Mouse (Mus musculus) stomach, postnatal 0 days (tissue): Measurements from ENCODE around the gene Cxcl15. TPM values are rescaled to one million over a fixed set of nuclear protein-coding genes. Genes with fewer than 3 reads are reported as not detected.

Experiments used
- ATAC-seq: fragments of 200-750 bp; cut with Nextera tagmentation; 2 replicates; pipeline ENCODE4 v1.8.0; 2017; ENCODE audit not compliant: low FRiP score, low TSS enrichment
- DNase-seq: peaks from one replicate; pipeline ENCODE4 v3.0.0-alpha.2; 2016; ENCODE audit warnings: low spot score
- H3K27ac ChIP-seq: fragments of 300-500 bp; sonication (generic); replicated peaks from 2 replicates; pipeline ENCODE4 v1.5.1; 2014; ENCODE audit warnings: mild to moderate bottlenecking, control low read depth
- H3K27me3 ChIP-seq: fragments of 300-500 bp; sonication (generic); 2 replicates; pipeline ENCODE4 v1.6.1; 2014; ENCODE audit warnings: low read length; ENCODE audit not compliant: control insufficient read depth, insufficient read depth
- H3K36me3 ChIP-seq: fragments of 300-500 bp; sonication (generic); 2 replicates; pipeline ENCODE4 v1.6.1; 2014; ENCODE audit warnings: low read length, mixed read lengths; ENCODE audit not compliant: control insufficient read depth, insufficient read depth
- H3K4me1 ChIP-seq: fragments of 300-500 bp; sonication (generic); replicated peaks from 2 replicates; pipeline ENCODE4 v1.6.1; 2014; ENCODE audit warnings: antibody characterized with exemption; ENCODE audit not compliant: control insufficient read depth, insufficient read depth
- H3K4me2 ChIP-seq: fragments of 300-500 bp; sonication (generic); replicated peaks from 2 replicates; pipeline ENCODE4 v1.6.1; 2014; ENCODE audit warnings: low read depth, mild to moderate bottlenecking, control low read depth, moderate library complexity
- H3K4me3 ChIP-seq: fragments of 300-500 bp; sonication (generic); 2 replicates; pipeline ENCODE4 v1.5.1; 2014; ENCODE audit warnings: low read depth, low read length, control low read depth
- H3K9ac ChIP-seq: fragments of 300-500 bp; sonication (generic); 2 replicates; pipeline ENCODE4 v1.6.1; 2014; ENCODE audit warnings: mild to moderate bottlenecking, low read length, control low read depth, mixed read lengths
- H3K9me3 ChIP-seq: fragments of 300-500 bp; sonication (generic); 2 replicates; pipeline ENCODE4 v1.6.1; 2016; ENCODE audit warnings: low read length; ENCODE audit not compliant: control insufficient read depth
- CTCF ChIP-seq: IDR thresholded peaks from 2 replicates; pipeline ENCODE4 v1.5.1; 2016; ENCODE audit warnings: antibody characterized with exemption, low read depth, mild to moderate bottlenecking, moderate library complexity
- EP300 ChIP-seq: optimal IDR thresholded peaks from 2 replicates; pipeline ENCODE3; 2016; ENCODE audit warnings: antibody characterized with exemption
- WGBS: fragments of 180-500 bp; shearing (Covaris S2); extraction: QIAGEN DNeasy Blood & Tissue Kit; methylation state at CpG from one replicate; pipeline ENCODE4 v1.1.7; 2014; 5-methylcytosine and 5-hydroxymethylcytosine counted together
- polyA plus RNA-seq: library from polyadenylated mRNA; unstranded; fragments of >200 nt; fragmentation: Nextera tagmentation; extraction: Ambion mirVana; gene quantifications from 2 replicates; pipeline ENCODE4 v1.2.1, GENCODE M21; 2015

The Cxcl15 gene
- polyA plus RNA-seq, 1 experiment from 2014 or later, result 0.70 TPM

- 85% methylated on average over 2 of the region's 2 CpGs for WGBS
- no peaks in the 10 kb centered on the region for H3K36me3 ChIP-seq
- H3K9me3 ChIP-seq, result no peaks in the 10 kb centered on the region
- H3K4me2 ChIP-seq, result no peak overlapping the region
- H3K4me1 ChIP-seq, result peaks cover 2% of the 10 kb centered on the region; the same call in 1 of the 2 replicates
- no peak overlapping the region for H3K27ac ChIP-seq
- no peak overlapping the region for H3K9ac ChIP-seq
- no peak overlapping the region for H3K4me3 ChIP-seq
- DNase-seq (no peak), ATAC-seq (no peak)
- peaks cover 6% of the 10 kb centered on the region; the same call in 1 of the 2 replicates for H3K27me3 ChIP-seq
- TF ChIP-seq CTCF, result no peak
- no peak for TF ChIP-seq EP300
These were observed 33.5 kb upstream of the Cxcl15 start for GRCm38 (mm10) chr5:90760844-90761243.

GRCm38 (mm10) chr5:90761834-90762233 lies 32.5 kb upstream of the Cxcl15 start:
- DNase-seq, result no peak
- Histone ChIP-seq H3K4me3 (no peak overlapping the region), H3K9me3 (no peaks in the 10 kb centered on the region), H3K27ac (no peak overlapping the region), H3K27me3 (peaks cover 6% of the 10 kb centered on the region; the same call in 1 of the 2 replicates), H3K36me3 (no peaks in the 10 kb centered on the region), H3K4me2 (no peak overlapping the region), H3K9ac (no peak overlapping the region), H3K4me1 (peaks cover 2% of the 10 kb centered on the region; the same call in 1 of the 2 replicates)
- no peak for ATAC-seq
- no peak for TF ChIP-seq EP300
- TF ChIP-seq CTCF, result no peak
- WGBS, result 74% methylated on average over 3 of the region's 3 CpGs

GRCm38 (mm10) chr5:90763912-90764665 lies 30.2 kb upstream of the Cxcl15 start:
- H3K36me3 ChIP-seq, result no peaks in the 10 kb centered on the region
- H3K4me3 ChIP-seq, result no peak overlapping the region
- H3K27ac ChIP-seq, result no peak overlapping the region
- 60% methylated on average over 12 of the region's 12 CpGs for WGBS
- peaks cover 4% of the 10 kb centered on the region; the same call in 1 of the 2 replicates for H3K27me3 ChIP-seq
- DNase-seq (no peak), ATAC-seq (no peak)
- TF ChIP-seq EP300 (no peak), CTCF (no peak)
- no peaks in the 10 kb centered on the region for H3K9me3 ChIP-seq
- H3K4me2 ChIP-seq, result no peak overlapping the region
- no peak overlapping the region for H3K9ac ChIP-seq
- H3K4me1 ChIP-seq, result 0 out of 2 replicates have a peak, but pooled peaks cover 2% of the 10 kb centered on the region

- Histone ChIP-seq H3K4me3 (no peak overlapping the region), H3K9ac (no peak overlapping the region), H3K27ac (no peak overlapping the region), H3K9me3 (no peaks in the 10 kb centered on the region), H3K4me2 (no peak overlapping the region), H3K36me3 (no peaks in the 10 kb centered on the region), H3K4me1 (no peaks in the 10 kb centered on the region), H3K27me3 (no peaks in the 10 kb centered on the region)
- ATAC-seq (no peak), DNase-seq (no peak)
- 31% methylated on average over 8 of the region's 8 CpGs for WGBS
- TF ChIP-seq CTCF, result no peak
- TF ChIP-seq EP300, result no peak
These were observed 28.3 kb upstream of the Cxcl15 start for GRCm38 (mm10) chr5:90765821-90766606.

GRCm38 (mm10) chr5:90768218-90768617 lies 26.1 kb upstream of the Cxcl15 start, which contains the start of gene Ppbp:
Gene Ppbp, plus strand, starts transcription at chr5:90768518.
- Histone ChIP-seq H3K4me1 (no peaks in the 10 kb centered on the region), H3K36me3 (no peaks in the 10 kb centered on the region), H3K27me3 (no peaks in the 10 kb centered on the region), H3K4me2 (no peak within 1 kb of the TSS), H3K27ac (no peak within 1 kb of the TSS), H3K9ac (no peak within 1 kb of the TSS), H3K4me3 (no peak within 1 kb of the TSS), H3K9me3 (no peaks in the 10 kb centered on the region)
- WGBS, result 40% methylated on average over 3 of the region's 3 CpGs
- TF ChIP-seq EP300 (no peak), CTCF (no peak)
- DNase-seq (no peak), ATAC-seq (no peak)

- H3K9me3 ChIP-seq, result no peaks in the 10 kb centered on the region
- no peak overlapping the region for H3K4me3 ChIP-seq
- H3K27ac ChIP-seq, result no peak overlapping the region
- H3K9ac ChIP-seq, result no peak overlapping the region
- TF ChIP-seq EP300 (no peak), CTCF (no peak)
- H3K27me3 ChIP-seq, result no peaks in the 10 kb centered on the region
- ATAC-seq (no peak), DNase-seq (no peak)
- no peak overlapping the region for H3K4me2 ChIP-seq
- WGBS, result 72% methylated on average over 3 of the region's 3 CpGs
- no peaks in the 10 kb centered on the region for H3K36me3 ChIP-seq
- H3K4me1 ChIP-seq, result no peaks in the 10 kb centered on the region
These were observed 23.0 kb upstream of the Cxcl15 start for GRCm38 (mm10) chr5:90771369-90771768.
